Mouse (Mus musculus) limb, embryonic 15.5 days (tissue): ENCODE data around the gene Gm20605. TPM values are rescaled to one million over a fixed set of nuclear protein-coding genes. Genes with fewer than 3 reads are reported as not detected.

Experiments
- ATAC-seq: fragments of 200-750 bp; cut with Nextera tagmentation; 2 replicates; pipeline ENCODE4 v1.8.0; 2017; ENCODE audit warnings: low read depth, moderate TSS enrichment; ENCODE audit not compliant: insufficient number of reproducible peaks, low FRiP score, low TSS enrichment
- H3K27ac ChIP-seq: fragments of 300-500 bp; sonication (generic); 2 replicates; pipeline ENCODE4 v1.5.1; 2015; ENCODE audit warnings: moderate library complexity, mild to moderate bottlenecking, inconsistent platforms
- H3K27me3 ChIP-seq: fragments of 300-500 bp; sonication (generic); 2 replicates; pipeline ENCODE4 v1.6.1; 2015; ENCODE audit warnings: inconsistent platforms
- H3K36me3 ChIP-seq: fragments of 300-500 bp; sonication (generic); 2 replicates; pipeline ENCODE4 v1.6.1; 2015; ENCODE audit warnings: inconsistent platforms
- H3K4me1 ChIP-seq: fragments of 300-500 bp; sonication (generic); 2 replicates; pipeline ENCODE4 v1.6.1; 2015; ENCODE audit warnings: inconsistent platforms
- H3K4me2 ChIP-seq: fragments of 300-500 bp; sonication (generic); 2 replicates; pipeline ENCODE4 v1.6.1; 2015; ENCODE audit warnings: mild to moderate bottlenecking, inconsistent platforms
- H3K4me3 ChIP-seq: fragments of 300-500 bp; sonication (generic); 2 replicates; pipeline ENCODE4 v1.5.1; 2015; ENCODE audit warnings: mild to moderate bottlenecking, inconsistent platforms
- H3K9ac ChIP-seq: fragments of 300-500 bp; sonication (generic); 2 replicates; pipeline ENCODE4 v1.6.1; 2015; ENCODE audit warnings: inconsistent platforms
- H3K9me3 ChIP-seq: fragments of 300-500 bp; sonication (generic); 2 replicates; pipeline ENCODE4 v1.6.1; 2016; ENCODE audit warnings: inconsistent platforms
- WGBS: fragments of 180-500 bp; shearing (Covaris S2); methylation state at CpG from one replicate; pipeline ENCODE4 v1.1.7; 2015; 5-methylcytosine and 5-hydroxymethylcytosine counted together
- polyA plus RNA-seq: library from polyadenylated mRNA; unstranded; fragments of >200 nt; fragmentation: Nextera tagmentation; extraction: Ambion mirVana; gene quantifications from 2 replicates; pipeline ENCODE4 v1.2.1, GENCODE M21; 2015

Gm20605 gene
- polyA plus RNA-seq, 1 experiment from 2014 or later, result 8.0 TPM

DNA sequence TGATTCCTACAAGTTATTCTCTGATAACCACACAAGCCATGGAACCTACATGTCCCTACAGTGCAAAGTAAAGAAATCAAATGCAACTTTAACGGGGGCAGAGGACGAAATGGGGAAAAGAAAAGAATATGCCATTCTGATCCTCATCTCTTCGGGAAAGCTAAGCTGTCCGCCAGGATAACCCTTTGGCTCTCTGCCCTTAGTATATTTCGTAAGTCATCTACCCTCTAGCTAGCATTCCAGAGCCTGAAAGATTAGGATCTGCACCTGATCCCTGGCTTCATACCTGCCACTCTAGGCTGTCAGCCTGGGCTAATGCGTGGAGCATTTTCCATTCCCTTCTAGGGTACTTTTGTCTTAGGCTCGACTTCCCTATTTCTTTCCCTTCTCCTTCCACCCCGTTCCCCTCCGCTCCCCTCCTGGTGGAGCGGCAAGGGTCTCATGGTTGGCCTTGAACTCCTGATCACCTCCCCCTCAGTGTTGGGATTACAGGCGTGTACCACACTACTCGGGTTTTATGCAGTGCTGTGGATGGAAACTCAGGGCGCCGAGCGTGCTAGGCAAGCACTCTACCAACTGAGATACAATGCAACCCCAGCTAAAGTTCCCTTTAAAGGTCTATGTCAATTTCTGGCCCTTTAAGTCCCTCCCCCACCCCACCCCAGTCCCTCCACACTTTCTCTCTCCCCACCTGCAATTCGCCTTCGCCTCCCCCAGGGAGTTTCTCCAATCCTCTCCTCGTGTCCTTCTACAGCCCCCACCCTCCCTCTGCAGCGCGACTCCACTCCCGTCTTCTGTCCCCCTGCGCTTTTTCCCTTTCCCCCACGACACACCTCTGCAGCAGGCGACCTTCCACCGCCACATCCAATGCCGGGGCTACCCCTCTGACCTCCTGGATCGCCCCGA lies 54.7 kb downstream of the Gm20605 start:
- Histone ChIP-seq H3K36me3 (no peaks in the 10 kb centered on the region), H3K27ac (no peak overlapping the region), H3K27me3 (no peaks in the 10 kb centered on the region), H3K4me2 (peak overlapping the region; percentile 94), H3K9me3 (no peaks in the 10 kb centered on the region), H3K4me3 (peak overlapping the region; percentile 78), H3K4me1 (peaks cover 19% of the 10 kb centered on the region), H3K9ac (peak overlapping the region; percentile 62)
- 11% methylated on average over 28 of the region's 28 CpGs for WGBS
- no peak for ATAC-seq

- H3K27ac ChIP-seq, result peak within 1 kb of the TSS; percentile 77
- WGBS, result under 1% methylated on average over 57 of the region's 62 CpGs
- no peaks in the 10 kb centered on the region for H3K9me3 ChIP-seq
- H3K4me3 ChIP-seq, result peak within 1 kb of the TSS; percentile 78
- peak; percentile 99 for ATAC-seq
- H3K4me1 ChIP-seq, result peaks cover 19% of the 10 kb centered on the region
- H3K36me3 ChIP-seq, result no peaks in the 10 kb centered on the region
- H3K27me3 ChIP-seq, result no peaks in the 10 kb centered on the region
- H3K9ac ChIP-seq, result peak within 1 kb of the TSS; percentile 62
- peak within 1 kb of the TSS; percentile 94 for H3K4me2 ChIP-seq
Observed at GRCm38 (mm10) chr5:137684294-137685123, 55.5 kb downstream of the Gm20605 start, which contains the start of gene Agfg2. TSS of gene Agfg2 (minus strand) at chr5:137684726.

GRCm38 (mm10) chr5:137685653-137686052 lies 56.7 kb downstream of the Gm20605 start:
- Histone ChIP-seq H3K27ac (no peak overlapping the region), H3K27me3 (no peaks in the 10 kb centered on the region), H3K9ac (no peak overlapping the region), H3K4me3 (no peak overlapping the region), H3K4me2 (no peak overlapping the region), H3K9me3 (no peaks in the 10 kb centered on the region), H3K4me1 (peaks cover 19% of the 10 kb centered on the region), H3K36me3 (no peaks in the 10 kb centered on the region)
- 95% methylated on average over 3 of the region's 3 CpGs for WGBS
- no peak for ATAC-seq

DNA sequence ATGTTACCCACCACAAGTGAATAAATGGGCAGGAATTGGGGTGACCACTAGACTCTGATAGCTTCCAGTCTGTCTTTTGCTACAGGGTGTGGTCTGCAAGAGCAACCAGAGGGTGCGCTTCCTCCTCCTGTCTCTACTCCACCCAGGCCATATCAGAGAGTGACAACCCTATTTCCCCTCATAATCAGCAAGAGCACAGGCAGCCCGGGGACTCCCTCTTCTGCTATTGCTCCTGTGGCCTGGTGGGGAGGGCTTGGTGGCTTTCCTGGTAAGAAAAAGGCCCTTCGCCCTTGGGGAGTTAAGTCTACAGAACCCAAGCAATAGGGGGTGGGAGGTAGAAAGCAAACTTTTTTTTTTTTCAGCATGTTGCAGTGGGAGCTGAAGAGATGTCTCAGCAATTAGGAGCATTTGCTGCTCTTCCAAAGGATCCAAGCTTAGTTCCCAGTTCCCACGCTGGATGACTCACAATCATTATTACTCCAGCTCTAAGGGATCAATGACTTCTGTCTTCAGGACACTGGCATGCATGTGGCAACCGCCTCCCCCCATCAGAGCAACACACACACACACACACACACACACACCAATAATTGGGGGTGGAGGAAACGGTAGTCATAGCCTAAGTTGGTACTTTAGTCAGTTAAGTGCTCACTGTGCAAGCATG lies 57.3 kb downstream of the Gm20605 start:
- Histone ChIP-seq H3K27me3 (no peaks in the 10 kb centered on the region), H3K36me3 (no peaks in the 10 kb centered on the region), H3K4me2 (no peak overlapping the region), H3K4me1 (peaks cover 19% of the 10 kb centered on the region), H3K9ac (no peak overlapping the region), H3K9me3 (no peaks in the 10 kb centered on the region), H3K4me3 (no peak overlapping the region), H3K27ac (no peak overlapping the region)
- 81% methylated on average over 6 of the region's 6 CpGs for WGBS
- no peak for ATAC-seq

DNA sequence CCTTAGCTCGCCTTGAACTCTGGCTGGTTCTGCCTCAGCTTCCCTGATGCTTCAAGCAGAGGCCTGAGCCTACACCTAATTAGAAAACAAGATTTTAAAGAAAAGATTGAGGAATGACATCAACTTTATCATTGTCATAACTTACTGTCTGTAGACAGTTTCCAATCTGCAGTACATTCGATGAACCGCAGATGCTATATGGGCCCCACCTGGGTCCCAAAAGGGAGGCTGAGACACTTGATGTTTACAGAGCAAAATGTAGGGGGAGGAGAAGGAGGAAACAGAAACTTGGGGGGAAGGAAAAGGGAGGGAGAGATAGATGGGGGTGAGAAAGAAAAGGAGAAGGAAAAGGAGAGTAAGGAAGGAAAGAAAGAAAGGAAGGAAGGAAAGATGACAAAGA lies 61.0 kb downstream of the Gm20605 start:
- no peak overlapping the region for H3K4me3 ChIP-seq
- no peaks in the 10 kb centered on the region for H3K36me3 ChIP-seq
- no peak overlapping the region for H3K4me2 ChIP-seq
- H3K27me3 ChIP-seq, result no peaks in the 10 kb centered on the region
- 76% methylated on average over 3 of the region's 3 CpGs for WGBS
- no peak for ATAC-seq
- H3K4me1 ChIP-seq, result peaks cover 5% of the 10 kb centered on the region; the same call in 1 of the 2 replicates
- no peak overlapping the region for H3K9ac ChIP-seq
- H3K9me3 ChIP-seq, result no peaks in the 10 kb centered on the region
- no peak overlapping the region for H3K27ac ChIP-seq

GRCm38 (mm10) chr5:137690531-137690930 lies 61.6 kb downstream of the Gm20605 start:
- Histone ChIP-seq H3K27me3 (no peaks in the 10 kb centered on the region), H3K9me3 (no peaks in the 10 kb centered on the region), H3K36me3 (no peaks in the 10 kb centered on the region), H3K4me3 (no peak overlapping the region), H3K4me2 (no peak overlapping the region), H3K9ac (no peak overlapping the region), H3K4me1 (no peaks in the 10 kb centered on the region), H3K27ac (no peak overlapping the region)
- whole genome bisulfite sequencing, result 58% methylated on average over 9 of the region's 9 CpGs
- no peak for ATAC-seq

DNA sequence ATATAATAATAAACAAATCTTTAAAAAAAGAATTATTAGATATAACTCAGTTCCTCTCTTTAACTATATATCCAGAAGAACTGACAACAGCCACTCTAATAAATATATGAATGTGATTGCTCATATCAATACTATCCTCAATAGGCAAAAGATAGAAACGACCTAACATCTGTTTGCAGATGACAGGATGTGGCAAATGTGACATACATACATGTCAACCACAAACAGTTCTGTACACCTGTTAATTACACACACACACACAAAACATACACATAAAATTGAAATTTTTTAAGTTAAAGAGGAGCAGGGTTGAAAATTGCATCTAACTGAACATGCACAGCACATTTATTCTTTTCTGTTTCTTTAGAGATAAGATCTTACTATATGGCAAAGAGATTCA lies 62.9 kb downstream of the Gm20605 start:
- no peaks in the 10 kb centered on the region for H3K9me3 ChIP-seq
- no peak overlapping the region for H3K27ac ChIP-seq
- no peaks in the 10 kb centered on the region for H3K4me1 ChIP-seq
- H3K27me3 ChIP-seq, result no peaks in the 10 kb centered on the region
- WGBS, result 63% methylated on average over 1 of the region's 1 CpGs
- no peak overlapping the region for H3K4me3 ChIP-seq
- ATAC-seq, result no peak
- H3K4me2 ChIP-seq, result no peak overlapping the region
- no peak overlapping the region for H3K9ac ChIP-seq
- no peaks in the 10 kb centered on the region for H3K36me3 ChIP-seq

Other genes starting within 250 kb of the Gm20605 start
- gene Zan, start 152.1 kb upstream of the Gm20605 start, polyA plus RNA-seq, result 0.10 and 0.13 TPM in 2 replicates
- gene Pop7, start 126.7 kb upstream of the Gm20605 start, polyA plus RNA-seq, result 46.5 and 46.7 TPM in 2 replicates
- gene Gigyf1, start 110.6 kb upstream of the Gm20605 start, polyA plus RNA-seq, result 10.3 and 12.0 TPM in 2 replicates
- gene Epo, start 95.9 kb upstream of the Gm20605 start, polyA plus RNA-seq, result 0.26 TPM in 1 of 2 replicates, not detected in the other
- gene Gnb2, start 95.7 kb upstream of the Gm20605 start, polyA plus RNA-seq, result 350 and 394 TPM in 2 replicates
- gene Actl6b, start 75.7 kb upstream of the Gm20605 start, polyA plus RNA-seq, result 0.35 and 0.36 TPM in 2 replicates
- 1.4 and 1.6 TPM in 2 replicates for gene Tfr2, start 59.3 kb upstream of the Gm20605 start, polyA plus RNA-seq
- gene Mospd3, start 28.1 kb upstream of the Gm20605 start, polyA plus RNA-seq, result 40.6 and 41.8 TPM in 2 replicates
- gene Pcolce, start 15.4 kb upstream of the Gm20605 start, polyA plus RNA-seq, result 303 and 362 TPM in 2 replicates
- 0.09 TPM in 1 of 2 replicates, not detected in the other for gene Fbxo24, start 173 bp upstream of the Gm20605 start, polyA plus RNA-seq
- gene Lrch4, start 54 bp upstream of the Gm20605 start, polyA plus RNA-seq, result 32.8 and 34.1 TPM in 2 replicates
- gene Sap25, start 12.2 kb downstream of the Gm20605 start, polyA plus RNA-seq, result 4.8 and 6.0 TPM in 2 replicates
- gene Irs3, start 16.5 kb downstream of the Gm20605 start, polyA plus RNA-seq, result 0.19 and 0.38 TPM in 2 replicates
- gene Agfg2, start 55.6 kb downstream of the Gm20605 start, polyA plus RNA-seq, result 15.9 and 17.4 TPM in 2 replicates
- 1.9 and 3.5 TPM in 2 replicates for gene Nyap1, start 112.4 kb downstream of the Gm20605 start, polyA plus RNA-seq
- 169 and 197 TPM in 2 replicates for gene Tsc22d4, start 116.6 kb downstream of the Gm20605 start, polyA plus RNA-seq
- gene Ppp1r35, start 149.7 kb downstream of the Gm20605 start, polyA plus RNA-seq, result 22.2 and 27.8 TPM in 2 replicates
- gene Mepce, start 158.5 kb downstream of the Gm20605 start, polyA plus RNA-seq, result 8.7 and 9.2 TPM in 2 replicates
- gene Zcwpw1, start 158.6 kb downstream of the Gm20605 start, polyA plus RNA-seq, result 19.7 and 24.4 TPM in 2 replicates
- gene Pilra, start 207.1 kb downstream of the Gm20605 start, polyA plus RNA-seq, result 0.58 and 1.2 TPM in 2 replicates
- 0.29 and 0.40 TPM in 2 replicates for gene Pilrb1, start 228.9 kb downstream of the Gm20605 start, polyA plus RNA-seq
- gene Pilrb2, start 242.6 kb downstream of the Gm20605 start, polyA plus RNA-seq, result 0.22 and 1.2 TPM in 2 replicates